Mouse (Mus musculus): Measurements from ENCODE around the gene Ermp1.

DNA sequence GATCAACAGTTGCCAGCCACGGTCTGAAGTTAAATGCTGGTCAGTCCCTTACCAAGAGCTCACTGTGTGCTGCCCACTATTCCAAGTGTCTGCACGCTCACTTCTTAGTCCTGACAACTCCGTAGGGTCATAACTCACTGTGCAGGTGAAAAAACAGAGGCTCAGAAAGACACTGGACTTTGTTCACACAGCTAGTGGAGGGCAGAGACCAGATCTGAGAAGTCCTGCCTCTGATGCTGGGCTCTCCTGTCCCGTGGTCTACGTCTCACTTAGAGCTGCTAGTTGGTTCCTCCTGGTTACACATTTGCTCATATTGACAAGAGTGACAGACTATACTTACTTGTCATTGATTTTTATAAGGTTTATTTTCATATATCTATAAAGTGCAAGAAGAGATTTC, 49.2 kb downstream of the Ermp1 start:
- TF ChIP-seq CTCF (IDR thresholded peaks at IDR 0.05; ENCODE audit: low read depth) (no peak), EP300 (IDR thresholded peaks at IDR 0.05; ENCODE audit: low read depth) (no peak)

All from liver, postnatal 0 days (tissue).